Mouse (Mus musculus): ENCODE measurements around the gene Cavin4.
"Not testable (repeated sequence)": the region's sequence is repeated elsewhere in the genome, so short reads cannot be mapped to it uniquely, and the experiment has no call there.

The Cavin4 gene

DNA sequence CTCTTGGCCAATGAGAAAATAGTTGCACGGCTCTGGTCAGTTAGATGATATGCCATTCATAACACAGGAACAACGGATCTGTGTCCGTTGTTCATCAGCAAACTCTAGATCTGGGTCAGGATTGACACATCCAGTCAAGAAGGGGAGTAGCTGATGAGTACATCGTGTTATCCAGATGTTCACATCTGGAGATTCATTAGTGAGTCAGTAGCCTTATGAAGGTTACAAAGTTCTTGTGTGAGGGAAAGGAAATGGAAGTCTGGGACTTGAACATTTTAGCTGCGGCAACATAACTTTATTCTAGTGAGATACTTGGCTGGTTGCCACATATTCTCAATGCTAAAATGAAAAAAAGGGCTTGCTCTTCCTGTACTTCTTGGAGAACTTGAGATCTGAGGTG is 9.6 kb downstream of the Cavin4 start:
- in situ Hi-C loops (cut with MboI, MseI), result no loop called here

- in situ Hi-C loops (cut with MboI, MseI), result no loop called here
Measured at GRCm38 (mm10) chr4:48674412-48674811, 11.1 kb downstream of the Cavin4 start.

DNA sequence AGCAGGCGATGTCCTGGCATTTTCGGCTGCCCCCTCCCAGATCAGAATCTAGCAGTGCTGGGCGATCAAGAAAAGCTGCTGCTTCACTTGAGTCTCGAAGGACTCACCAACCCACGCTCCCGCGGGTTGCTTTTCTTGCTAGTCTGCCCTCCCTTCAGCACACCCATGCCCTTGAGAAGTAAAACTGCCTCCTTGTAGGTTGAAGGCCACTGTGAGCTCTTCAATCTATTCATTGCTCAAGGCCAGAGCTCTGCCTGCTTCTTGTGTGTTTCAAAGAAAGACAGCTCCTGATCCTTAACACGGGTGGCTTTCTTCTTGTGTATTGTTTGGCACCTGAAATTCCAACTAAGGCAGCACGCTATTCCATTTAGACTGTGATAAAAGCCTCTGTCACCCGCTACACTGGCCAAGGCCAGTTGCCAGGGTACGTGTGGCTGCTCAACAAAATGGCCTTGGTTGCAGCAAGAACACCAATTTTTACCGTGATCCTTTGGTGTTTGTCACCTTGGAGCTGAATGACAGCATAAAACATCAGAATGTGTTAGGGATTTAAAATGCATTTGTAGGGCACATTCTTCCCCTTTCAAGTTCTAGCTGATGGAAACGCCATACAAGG is 13.4 kb downstream of the Cavin4 start:
- in situ Hi-C loops (cut with MboI, MseI), result no loop called here

DNA sequence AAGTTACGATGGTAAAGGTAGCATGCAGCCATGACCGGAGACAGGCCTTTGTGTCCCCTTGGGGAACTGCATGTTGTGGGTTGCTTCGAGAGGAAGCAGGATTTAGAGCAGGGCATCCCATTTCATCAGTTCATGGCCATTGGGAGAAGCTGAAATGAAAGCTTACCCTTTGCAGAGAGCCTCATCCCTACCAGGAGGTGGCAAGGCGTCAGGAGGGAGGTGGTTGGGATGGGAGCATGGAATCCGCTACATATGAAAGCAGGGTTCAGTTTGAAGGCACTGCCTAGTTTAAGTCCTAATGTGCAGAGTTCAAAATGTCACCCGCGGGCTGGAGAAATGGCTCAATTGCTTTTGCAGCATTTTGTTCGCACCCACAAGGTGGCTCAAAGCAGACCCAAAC is 14.0 kb downstream of the Cavin4 start:
- in situ Hi-C loops (cut with MboI, MseI), result no loop called here

GRCm38 (mm10) chr4:48677812-48678211 is 14.5 kb downstream of the Cavin4 start:
- in situ Hi-C loops (cut with MboI, MseI), result no loop called here

DNA sequence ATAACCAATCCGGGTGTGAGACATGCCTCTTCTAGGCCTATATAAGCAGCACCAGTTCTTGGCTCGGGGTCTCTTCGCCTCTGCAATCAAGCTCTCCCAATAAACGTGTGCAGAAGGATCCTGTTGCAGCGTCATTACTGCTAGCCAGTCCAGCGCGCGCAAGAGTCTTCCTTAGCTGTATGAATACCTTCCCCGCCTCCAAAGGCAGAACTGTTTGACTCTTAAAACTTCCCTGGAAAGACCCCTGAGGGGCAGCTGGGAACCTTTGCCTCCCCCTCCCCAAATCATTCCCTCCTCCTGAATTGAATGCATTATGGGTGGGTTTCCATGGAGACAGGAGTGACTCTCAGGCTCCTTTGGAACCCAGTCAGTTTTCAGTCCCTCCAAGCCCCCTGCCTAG is 15.5 kb downstream of the Cavin4 start:
- in situ Hi-C loops (cut with MboI, MseI), result no loop called here

GRCm38 (mm10) chr4:48679728-48680127 is 16.4 kb downstream of the Cavin4 start:
- in situ Hi-C loops (cut with MboI, MseI), result not testable (repeated sequence)

GRCm38 (mm10) chr4:48680214-48680613 is 16.9 kb downstream of the Cavin4 start:
- in situ Hi-C loops (cut with MboI, MseI), result no loop called here

DNA sequence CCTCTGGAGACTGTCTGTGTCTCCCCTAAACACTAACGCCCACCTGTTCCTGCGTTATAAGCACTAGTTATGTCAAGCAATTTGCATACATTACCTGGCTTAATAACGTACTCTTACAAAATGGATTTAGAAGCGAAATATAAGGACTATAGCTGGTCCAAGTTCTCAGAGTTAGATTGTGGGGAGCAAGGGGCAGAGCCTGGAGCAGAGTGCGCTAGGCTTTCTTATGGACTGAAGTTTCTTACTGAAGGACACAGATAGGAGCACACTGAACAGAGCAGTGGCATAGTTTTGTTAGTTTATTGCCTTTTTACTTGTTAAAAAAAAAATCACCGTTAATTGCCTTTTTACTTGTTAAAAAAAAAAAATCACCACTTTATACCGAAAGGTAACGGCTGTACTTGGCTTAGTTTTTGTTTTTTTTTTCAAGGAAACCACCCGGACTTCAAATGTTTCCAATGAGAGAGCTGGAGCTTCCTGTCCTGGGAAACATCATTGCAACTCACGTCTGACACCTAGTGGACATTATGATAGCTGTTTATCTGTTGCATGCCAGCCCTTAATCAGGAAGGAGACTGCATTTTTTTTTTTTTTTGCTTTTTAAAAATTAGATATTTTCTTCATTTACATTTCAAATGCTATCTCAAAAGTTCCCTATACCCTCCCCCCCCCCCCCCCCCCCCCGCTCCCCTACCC is 17.5 kb downstream of the Cavin4 start:
- in situ Hi-C loops (cut with MboI, MseI), result no loop called here

DNA sequence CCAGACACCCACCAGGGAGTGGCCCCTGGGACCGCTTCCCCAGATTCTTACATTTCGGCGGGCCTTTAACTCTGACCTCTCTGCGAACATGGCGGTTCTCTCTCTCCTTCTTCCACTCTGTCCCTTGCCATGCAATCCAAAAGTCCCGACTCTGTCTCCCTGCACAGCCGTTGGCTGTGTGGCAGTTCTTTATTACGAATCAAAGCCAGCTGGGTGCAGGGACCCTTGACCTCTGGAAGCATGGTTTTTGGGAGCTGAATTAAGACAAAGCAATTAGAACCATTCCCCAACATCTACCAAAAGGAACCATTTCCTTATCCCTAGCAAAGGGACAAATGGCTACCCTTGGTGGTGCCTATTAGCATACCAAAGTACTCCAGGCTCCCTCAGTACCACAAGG is 19.8 kb downstream of the Cavin4 start:
- in situ Hi-C loops (cut with MboI, MseI), result no loop called here

DNA sequence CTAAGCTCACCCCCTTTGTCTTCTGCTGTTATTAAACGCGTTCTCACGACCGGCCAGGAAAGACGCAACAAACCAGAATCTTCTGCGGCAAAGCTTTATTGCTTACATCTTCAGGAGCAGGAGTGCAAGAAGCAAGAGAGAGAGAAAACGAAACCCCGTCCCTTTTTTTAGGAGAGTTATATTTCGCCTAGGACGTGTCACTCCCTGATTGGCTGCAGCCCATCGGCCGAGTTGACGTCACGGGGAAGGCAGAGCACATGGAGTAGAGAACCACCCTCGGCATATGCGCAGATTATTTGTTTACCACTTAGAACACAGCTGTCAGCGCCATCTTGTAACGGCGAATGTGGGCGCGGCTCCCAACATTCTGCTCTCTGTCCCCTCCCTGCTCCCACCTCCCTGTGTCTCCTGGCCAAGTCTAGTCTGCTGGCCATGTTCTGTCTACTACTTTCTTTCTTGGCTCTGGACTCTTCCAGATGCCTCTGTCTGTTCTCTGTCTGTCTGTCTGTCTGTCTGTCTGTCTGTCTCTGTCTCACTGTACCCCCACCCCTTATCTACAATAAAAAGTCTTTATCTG is 20.4 kb downstream of the Cavin4 start:
- in situ Hi-C loops (cut with MboI, MseI), result not testable (repeated sequence)

GRCm38 (mm10) chr4:48684593-48685187 is 21.4 kb downstream of the Cavin4 start:
- in situ Hi-C loops (cut with MboI, MseI), result no loop called here

GRCm38 (mm10) chr4:48688148-48688547 is 24.8 kb downstream of the Cavin4 start:
- in situ Hi-C loops (cut with MboI, MseI), result no loop called here

DNA sequence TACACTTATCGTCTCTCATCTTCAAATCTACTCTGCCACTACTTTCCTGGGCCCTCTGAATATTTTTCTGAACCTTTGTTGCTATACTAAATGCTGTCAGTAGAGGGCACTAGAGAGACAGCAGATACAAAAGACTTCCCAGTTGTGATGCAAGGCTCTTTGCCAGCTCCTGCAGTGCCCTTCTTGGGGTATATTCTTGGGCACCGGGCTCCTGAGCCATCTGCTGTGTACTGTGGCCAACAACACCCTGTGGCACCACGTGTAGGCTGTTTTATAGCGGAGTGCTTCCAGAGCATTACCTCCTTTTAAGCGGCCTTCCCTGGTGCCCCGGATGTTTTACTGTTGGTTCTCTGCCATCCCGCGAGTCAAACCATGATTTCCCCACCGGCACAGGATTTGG is 27.3 kb downstream of the Cavin4 start:
- in situ Hi-C loops (cut with MboI, MseI), result no loop called here

GRCm38 (mm10) chr4:48691793-48692437 is 28.6 kb downstream of the Cavin4 start:
- in situ Hi-C loops (cut with MboI, MseI), result no loop called here

DNA sequence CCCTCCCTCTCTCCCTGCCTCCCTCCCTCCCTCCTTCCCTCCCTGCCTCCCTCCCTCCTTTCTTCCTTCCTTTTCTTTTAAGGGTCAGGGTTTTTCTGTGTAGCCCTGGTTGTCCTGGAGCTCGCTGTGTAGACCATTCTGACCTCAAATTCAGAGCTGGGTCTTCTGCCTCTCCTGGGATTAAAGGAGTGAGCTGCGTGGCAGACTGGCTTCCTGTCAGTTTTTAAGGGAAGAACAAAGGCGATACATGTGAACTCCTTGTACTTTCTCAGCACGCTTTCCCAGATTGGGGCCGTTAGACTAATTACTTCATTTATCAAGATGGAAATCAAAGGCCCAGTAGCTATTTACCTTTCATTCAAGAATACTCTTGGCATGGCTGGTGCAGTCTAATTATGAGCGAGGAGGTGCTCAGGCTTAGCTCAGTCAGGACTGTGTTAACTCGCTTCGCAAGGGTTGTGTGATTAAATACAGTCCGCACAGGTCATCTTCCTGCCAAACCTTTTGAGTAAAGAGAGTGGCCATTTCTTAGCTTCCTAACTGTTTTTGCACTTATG is 29.5 kb downstream of the Cavin4 start:
- in situ Hi-C loops (cut with MboI, MseI), result no loop called here

DNA sequence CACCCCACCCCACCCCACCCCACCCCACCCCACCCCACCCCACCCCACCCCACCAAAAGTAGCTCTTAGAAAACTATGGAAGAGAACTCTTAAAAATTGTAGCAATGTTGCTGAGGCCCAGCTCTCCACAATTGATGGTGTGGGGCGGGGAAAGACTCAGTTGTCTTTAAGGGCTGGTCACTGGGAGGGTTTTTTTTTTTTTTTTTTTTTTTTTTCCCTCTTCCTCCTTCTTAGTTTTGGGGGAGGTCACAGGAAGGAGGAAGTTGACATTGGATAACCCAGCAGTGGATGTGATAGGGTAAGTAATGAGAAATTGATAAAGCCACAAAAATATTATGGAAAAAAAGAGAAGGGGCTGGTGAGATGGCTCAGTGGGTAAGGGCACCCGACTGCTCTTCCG is 33.4 kb downstream of the Cavin4 start:
- in situ Hi-C loops (cut with MboI, MseI), result no loop called here

GRCm38 (mm10) chr4:48697302-48697701 is 34.0 kb downstream of the Cavin4 start:
- in situ Hi-C loops (cut with MboI, MseI), result no loop called here

DNA sequence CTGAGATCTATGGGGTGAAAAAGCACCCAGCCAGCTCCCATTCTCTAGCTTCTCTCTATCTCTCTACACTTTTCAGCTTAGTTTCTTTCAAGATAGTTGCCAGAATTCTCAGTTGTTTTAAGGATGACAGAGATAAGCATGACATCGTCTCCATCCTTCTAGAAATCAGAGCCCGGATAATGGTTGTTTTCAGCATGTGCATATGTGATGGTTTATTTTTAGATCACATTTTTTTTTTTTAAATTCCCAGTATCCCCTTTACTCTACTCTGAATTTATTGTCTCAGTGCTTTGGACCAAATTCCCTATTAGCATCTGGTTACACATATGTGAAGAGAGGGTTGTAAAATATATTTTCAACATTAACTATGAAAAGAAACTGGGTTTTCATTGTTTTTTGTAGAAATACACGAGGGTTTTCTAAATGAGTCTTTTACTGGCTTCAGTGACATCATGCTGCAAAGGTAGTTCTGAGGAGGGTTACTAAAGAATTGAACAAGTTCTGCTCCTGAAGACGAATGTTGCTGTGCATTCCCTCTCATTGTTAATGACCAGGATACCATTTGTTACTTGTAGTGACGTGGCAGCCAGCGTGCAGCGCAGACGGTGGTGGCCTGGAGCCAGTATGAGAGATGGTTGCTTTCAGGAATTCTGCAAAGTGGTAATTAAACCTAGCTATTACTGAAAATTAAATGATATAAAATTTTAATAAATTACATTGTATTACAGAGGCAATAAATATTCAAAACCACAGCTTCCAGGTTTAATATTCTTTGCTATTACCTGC is 52.7 kb downstream of the Cavin4 start:
- in situ Hi-C loops (cut with MboI, MseI), result no loop called here

DNA sequence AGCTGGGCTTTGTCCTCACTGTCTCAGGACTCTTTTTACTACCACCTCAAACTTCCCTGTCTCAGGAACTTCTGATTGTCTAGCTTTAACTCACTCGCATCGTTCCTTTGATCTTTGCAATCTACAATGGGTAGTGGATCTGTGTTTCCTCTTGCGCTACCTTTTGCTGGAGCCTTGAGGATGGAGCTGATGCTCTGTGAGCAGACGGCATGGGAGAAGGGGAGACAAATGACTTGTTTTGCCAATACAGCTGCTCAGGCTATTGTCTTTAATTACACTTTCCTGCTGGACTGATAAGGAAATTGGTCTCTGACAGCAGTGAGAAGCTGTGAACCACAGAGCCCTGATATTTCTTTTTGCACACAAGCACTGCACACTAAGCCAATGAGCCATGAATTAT is 53.5 kb downstream of the Cavin4 start:
- in situ Hi-C loops (cut with MboI, MseI), result no loop called here
